Mouse (Mus musculus) heart, embryonic 14.5 days (tissue): ENCODE results near the gene Dot1l. TPM values are rescaled to one million over a fixed set of nuclear protein-coding genes. Genes with fewer than 3 reads are reported as not detected.

ENCODE experiments used
- ATAC-seq: fragments of 200-750 bp; cut with Nextera tagmentation; 2 replicates; pipeline ENCODE4 v1.8.0; 2017; ENCODE audit warnings: low read depth, moderate TSS enrichment; ENCODE audit not compliant: insufficient number of reproducible peaks, insufficient read depth, low FRiP score
- H3K27ac ChIP-seq, 2 experiments: fragments of 200-500 bp in 1 of 2; fragments of 300-500 bp in 1 of 2; sonication (generic) in 1 of 2; replicated peaks in 1 of 2; 2 replicates each; pipeline ENCODE4 v1.5.1; 2012 to 2014; ENCODE audit warnings: low read depth in 2 of 2, low read length in 2 of 2, control low read depth in 1 of 2, mild to moderate bottlenecking in 1 of 2, mixed read lengths in 1 of 2; ENCODE audit not compliant: control insufficient read depth in 1 of 2, insufficient read depth in 1 of 2
- H3K27me3 ChIP-seq: fragments of 300-500 bp; sonication (generic); 2 replicates; pipeline ENCODE4 v1.6.1; 2014; ENCODE audit warnings: mild to moderate bottlenecking, low read length, control low read depth; ENCODE audit not compliant: control insufficient read depth, insufficient read depth
- H3K36me3 ChIP-seq: fragments of 300-500 bp; sonication (generic); 2 replicates; pipeline ENCODE4 v1.6.1; 2014; ENCODE audit warnings: mild to moderate bottlenecking, control low read depth, low read length, mixed read lengths; ENCODE audit not compliant: control insufficient read depth, insufficient read depth
- H3K4me1 ChIP-seq, 2 experiments: fragments of 200-500 bp in 1 of 2; fragments of 300-500 bp in 1 of 2; sonication (generic) in 1 of 2; 2 replicates each; pipeline ENCODE4 v1.6.1; 2012 to 2014; ENCODE audit warnings: low read length in 2 of 2, control low read depth in 1 of 2, mixed read lengths in 1 of 2; ENCODE audit not compliant: control insufficient read depth in 2 of 2, insufficient read depth in 2 of 2
- H3K4me2 ChIP-seq: fragments of 300-500 bp; sonication (generic); 2 replicates; pipeline ENCODE4 v1.6.1; 2014; ENCODE audit warnings: mild to moderate bottlenecking, low read length
- H3K4me3 ChIP-seq, 2 experiments: fragments of 200-500 bp in 1 of 2; fragments of 300-500 bp in 1 of 2; sonication (generic) in 1 of 2; 2 replicates each; pipeline ENCODE4 v1.5.1; 2012 to 2014; ENCODE audit warnings: low read length in 2 of 2, mild to moderate bottlenecking in 2 of 2, control low read depth in 1 of 2, low read depth in 1 of 2, moderate library complexity in 1 of 2; ENCODE audit not compliant: control insufficient read depth in 1 of 2, insufficient read depth in 1 of 2
- H3K9ac ChIP-seq: fragments of 300-500 bp; sonication (generic); 2 replicates; pipeline ENCODE4 v1.6.1; 2014; ENCODE audit warnings: mild to moderate bottlenecking, low read length
- H3K9me3 ChIP-seq: fragments of 300-500 bp; sonication (generic); 2 replicates; pipeline ENCODE4 v1.6.1; 2016; ENCODE audit warnings: low read length, control low read depth; ENCODE audit not compliant: control insufficient read depth
- WGBS: fragments of 180-500 bp; shearing (Covaris S2); extraction: QIAGEN DNeasy Blood & Tissue Kit; methylation state at CpG from one replicate; pipeline ENCODE4 v1.1.7; 2014; 5-methylcytosine and 5-hydroxymethylcytosine counted together
- polyA plus RNA-seq: library from polyadenylated mRNA; unstranded; fragments of >200 nt; fragmentation: Nextera tagmentation; extraction: Ambion mirVana; gene quantifications from 2 replicates; pipeline ENCODE4 v1.2.1, GENCODE M21; 2014

Gene Dot1l
- 26.5 and 28.2 TPM in 2 replicates for polyA plus RNA-seq

DNA sequence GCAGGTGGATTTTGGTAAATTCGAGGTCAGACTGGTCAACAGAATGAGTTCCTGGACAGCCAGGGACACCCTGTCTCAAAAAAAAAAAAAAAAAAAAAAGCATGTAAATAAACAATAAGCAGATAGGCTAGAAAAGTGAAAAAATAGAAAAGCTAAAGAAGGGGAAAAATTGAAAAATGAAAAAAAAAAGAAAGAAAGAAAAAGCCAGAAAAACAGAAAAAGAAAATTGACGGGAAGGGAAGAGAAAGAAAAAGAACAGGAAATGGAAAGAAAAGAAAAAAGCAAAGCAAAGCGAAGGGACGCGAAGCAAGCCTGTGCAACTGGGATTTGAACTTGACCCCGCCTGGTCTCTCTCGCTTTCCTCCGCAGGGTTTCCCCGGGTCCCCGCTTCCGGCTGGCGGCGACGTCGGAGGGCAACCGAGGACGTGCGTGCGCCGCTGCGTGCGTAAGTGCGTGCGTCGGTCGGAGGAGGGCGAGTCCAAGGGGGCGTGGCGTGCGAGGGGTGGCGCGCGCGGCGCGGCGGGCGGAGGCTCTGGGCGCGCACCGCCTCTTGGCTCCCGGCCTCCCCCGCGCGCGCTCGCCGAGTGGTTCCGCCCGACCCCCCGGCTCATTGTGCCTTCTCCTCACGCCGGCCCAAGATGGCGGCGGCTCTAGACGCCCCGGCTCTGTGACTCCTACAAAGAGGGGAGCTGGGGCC lies at the start of gene Dot1l:
Gene Dot1l (plus strand): TSS at position 613 of the 697 bp plus-strand sequence.
- H3K4me2 ChIP-seq, result peak within 1 kb of the TSS; percentile 90
- under 1% methylated on average over 42 of the region's 57 CpGs for WGBS
- H3K4me3 ChIP-seq, result peak within 1 kb of the TSS; percentile 93 to 99
- peak within 1 kb of the TSS; percentile 98 for H3K9ac ChIP-seq
- H3K4me1 ChIP-seq, result peaks cover 44 to 58% of the 10 kb centered on the region in 2 experiments
- H3K9me3 ChIP-seq, result no peaks in the 10 kb centered on the region
- ATAC-seq, result peak; percentile 82
- H3K36me3 ChIP-seq, result no peaks in the 10 kb centered on the region
- H3K27ac ChIP-seq, result peak within 1 kb of the TSS; percentile 55 to 87; a peak in 3 of 4 replicates
- H3K27me3 ChIP-seq, result no peaks in the 10 kb centered on the region

DNA sequence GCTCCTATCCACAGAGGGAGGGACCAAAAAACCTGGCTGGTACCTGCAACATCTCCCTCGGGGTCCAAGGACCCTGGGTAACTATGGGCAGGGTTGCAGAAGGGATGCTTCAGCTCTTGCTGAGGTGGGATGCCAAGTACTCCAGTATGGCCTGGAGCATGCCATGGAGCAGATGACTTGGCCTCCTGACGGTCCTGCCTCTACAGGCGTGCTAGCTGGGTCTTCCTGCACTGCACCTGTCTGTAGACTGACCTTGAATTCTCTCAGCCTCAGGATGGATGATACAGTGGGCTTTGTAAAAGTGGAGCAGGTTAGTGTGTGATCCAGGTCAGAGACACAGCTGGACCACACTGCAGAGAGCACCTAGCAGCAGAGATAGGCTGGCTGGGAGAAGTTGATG lies 49.5 kb upstream of the Dot1l start:
- no peak overlapping the region for H3K4me2 ChIP-seq
- H3K27ac ChIP-seq, result no peak overlapping the region
- no peak for ATAC-seq
- H3K9me3 ChIP-seq, result no peaks in the 10 kb centered on the region
- H3K27me3 ChIP-seq, result no peaks in the 10 kb centered on the region
- H3K4me3 ChIP-seq, result no peak overlapping the region
- WGBS, result 73% methylated on average over 3 of the region's 3 CpGs
- peaks cover 15 to 29% of the 10 kb centered on the region in 2 experiments; a peak in 3 of 4 replicates for H3K4me1 ChIP-seq
- no peak overlapping the region; the same call in 1 of the 2 replicates for H3K9ac ChIP-seq
- H3K36me3 ChIP-seq, result peaks cover 52% of the 10 kb centered on the region

DNA sequence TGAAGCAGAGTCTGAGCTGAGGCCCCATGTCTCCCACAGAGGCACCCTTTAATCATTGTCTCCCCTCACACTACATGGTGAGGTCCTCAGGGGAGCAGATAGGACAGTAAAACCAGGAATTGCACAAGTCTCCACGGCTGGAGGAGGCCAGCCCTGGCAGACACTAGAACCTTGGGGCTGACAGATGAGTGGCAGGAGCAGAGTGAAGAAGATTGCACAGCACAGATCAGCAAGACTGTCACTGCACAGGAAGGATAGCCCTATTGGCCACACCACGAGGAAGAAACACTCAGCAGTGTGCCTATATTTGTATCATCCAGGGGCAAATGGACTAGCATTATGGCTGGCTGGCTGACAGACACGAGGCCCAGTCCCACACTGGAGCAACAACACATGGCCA lies 44.2 kb upstream of the Dot1l start:
- Histone ChIP-seq H3K36me3 (peaks cover 99% of the 10 kb centered on the region), H3K4me1 (0 out of 4 replicates have a peak, but pooled peaks cover 0 to 2% of the 10 kb centered on the region in 2 experiments), H3K9me3 (no peaks in the 10 kb centered on the region), H3K4me3 (no peak overlapping the region), H3K9ac (no peak overlapping the region), H3K27ac (no peak overlapping the region), H3K4me2 (no peak overlapping the region), H3K27me3 (no peaks in the 10 kb centered on the region)
- 74% methylated on average over 3 of the region's 3 CpGs for WGBS
- ATAC-seq, result no peak

DNA sequence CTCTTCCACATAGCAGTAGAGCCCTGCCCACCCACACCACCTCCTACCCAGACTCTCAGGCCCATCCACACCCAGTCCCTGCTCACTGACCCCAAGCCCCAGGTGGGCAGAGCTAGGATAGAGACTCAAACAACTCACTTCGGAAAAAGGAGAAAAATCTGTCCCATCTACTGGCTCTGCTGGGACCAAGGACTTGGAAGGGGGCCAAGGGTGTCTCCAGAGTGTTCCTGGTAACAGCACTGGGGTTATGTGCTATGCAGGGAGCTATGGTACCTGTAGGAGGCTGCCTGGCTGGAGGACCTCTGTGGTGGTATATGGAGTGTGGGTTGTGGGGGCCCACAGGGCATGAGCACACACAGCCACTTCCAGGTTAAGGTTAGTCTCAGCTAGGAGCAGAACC lies 37.7 kb upstream of the Dot1l start:
- no peak for ATAC-seq
- Histone ChIP-seq H3K9me3 (no peaks in the 10 kb centered on the region), H3K4me2 (no peak overlapping the region), H3K27me3 (no peaks in the 10 kb centered on the region), H3K4me1 (no peaks in the 10 kb centered on the region), H3K27ac (no peak overlapping the region), H3K36me3 (peaks cover 100% of the 10 kb centered on the region), H3K4me3 (no peak overlapping the region), H3K9ac (no peak overlapping the region)
- WGBS, result 82% methylated on average over 1 of the region's 1 CpGs

DNA sequence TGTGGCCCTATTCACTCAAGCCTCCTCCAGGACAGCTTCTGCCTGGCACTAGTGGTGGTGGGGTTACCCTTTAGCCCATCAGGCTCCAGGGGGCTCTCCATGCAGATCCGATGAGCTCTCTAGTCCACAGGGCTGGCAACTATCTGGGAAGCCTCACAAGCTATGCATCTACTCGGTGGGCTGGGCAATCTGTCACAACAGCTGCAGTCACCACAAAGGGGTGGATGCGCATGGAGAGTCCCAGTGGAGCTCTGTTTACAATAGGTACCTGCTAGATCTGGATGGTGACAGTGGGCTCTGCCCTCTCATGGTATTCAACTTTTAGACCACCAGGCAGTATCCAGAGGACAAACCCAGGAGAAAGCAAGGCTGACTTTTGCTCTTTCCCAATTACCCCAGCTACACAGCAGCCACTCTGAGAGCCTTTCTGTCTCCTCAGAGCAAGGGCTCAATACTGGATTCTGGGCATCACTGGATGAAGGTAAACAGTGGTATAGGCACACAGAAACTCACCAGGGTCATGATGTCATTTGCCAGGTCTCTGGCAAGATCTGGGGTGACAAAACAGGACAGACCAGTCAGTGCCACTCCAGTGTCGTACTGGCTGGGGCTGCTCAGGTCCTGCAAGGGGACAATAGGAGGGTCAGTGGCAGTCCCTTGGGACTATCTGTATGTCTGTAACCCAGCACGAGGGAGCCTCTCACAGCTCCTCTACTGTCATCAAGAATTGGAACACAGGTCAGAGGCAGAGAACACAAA lies 27.5 kb upstream of the Dot1l start:
- no peak for ATAC-seq
- H3K4me3 ChIP-seq, result no peak overlapping the region
- H3K4me2 ChIP-seq, result no peak overlapping the region
- no peaks in the 10 kb centered on the region for H3K27me3 ChIP-seq
- H3K36me3 ChIP-seq, result peaks cover 100% of the 10 kb centered on the region
- no peak overlapping the region for H3K27ac ChIP-seq
- no peaks in the 10 kb centered on the region; a peak in 1 of 4 replicates for H3K4me1 ChIP-seq
- H3K9ac ChIP-seq, result no peak overlapping the region
- no peaks in the 10 kb centered on the region for H3K9me3 ChIP-seq
- WGBS, result 89% methylated on average over 5 of the region's 5 CpGs

DNA sequence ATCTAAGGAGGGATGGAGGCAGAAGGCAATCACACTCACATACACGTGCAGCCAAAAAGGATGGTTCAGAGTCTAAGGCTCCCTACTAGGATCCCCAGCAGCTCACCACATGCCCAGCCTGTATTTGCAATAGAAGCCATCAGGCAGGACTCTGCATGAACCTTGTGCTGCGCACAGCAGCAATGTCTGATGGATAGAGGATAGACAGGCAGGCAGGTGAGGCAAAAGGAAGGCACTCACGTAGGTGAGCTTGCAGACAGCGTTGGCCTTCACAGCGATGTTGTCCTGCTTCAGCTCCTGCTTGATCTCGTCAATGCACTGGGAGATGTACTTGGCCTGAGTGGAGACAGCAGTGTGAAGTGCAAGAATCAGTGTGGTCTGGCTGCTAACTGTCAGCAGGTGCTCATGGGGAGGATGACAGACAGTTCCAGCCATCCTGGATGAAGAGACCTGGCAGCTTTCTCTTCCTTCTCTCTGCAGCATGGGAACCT lies 22.4 kb upstream of the Dot1l start:
- H3K9ac ChIP-seq, result no peak overlapping the region
- no peak for ATAC-seq
- no peak overlapping the region for H3K4me2 ChIP-seq
- H3K9me3 ChIP-seq, result no peaks in the 10 kb centered on the region
- peaks cover 91% of the 10 kb centered on the region for H3K36me3 ChIP-seq
- H3K27me3 ChIP-seq, result no peaks in the 10 kb centered on the region
- no peak overlapping the region for H3K27ac ChIP-seq
- peaks cover 2 to 10% of the 10 kb centered on the region in 2 experiments; a peak in 3 of 4 replicates for H3K4me1 ChIP-seq
- 72% methylated on average over 6 of the region's 6 CpGs for WGBS
- H3K4me3 ChIP-seq, result no peak overlapping the region

DNA sequence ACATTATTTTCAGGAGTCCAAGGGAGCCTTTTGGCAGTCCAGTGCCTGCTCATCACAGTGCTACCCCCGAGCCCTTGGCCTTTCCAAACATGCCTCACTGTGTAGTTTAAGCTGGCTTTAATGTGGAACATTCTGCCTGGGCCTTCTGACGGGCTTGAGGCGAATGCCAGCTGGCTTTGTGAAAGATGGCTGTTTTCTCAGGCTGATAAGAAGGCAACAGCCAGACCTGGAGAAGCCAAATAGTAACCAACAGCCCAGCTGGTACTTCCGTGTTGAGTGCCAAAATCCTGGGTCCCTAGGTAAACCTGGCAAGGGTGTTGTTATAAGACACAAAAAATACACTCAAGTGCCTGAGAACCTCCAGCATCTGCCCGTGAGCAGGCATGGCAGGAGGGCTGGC lies 18.3 kb upstream of the Dot1l start:
- H3K27me3 ChIP-seq, result no peaks in the 10 kb centered on the region
- no peak overlapping the region for H3K4me3 ChIP-seq
- no peak overlapping the region; the same call in 1 of the 2 replicates for H3K9ac ChIP-seq
- ATAC-seq, result no peak
- no peaks in the 10 kb centered on the region for H3K9me3 ChIP-seq
- H3K4me2 ChIP-seq, result no peak overlapping the region
- H3K4me1 ChIP-seq, result peaks cover 9 to 33% of the 10 kb centered on the region in 2 experiments
- 0 out of 4 replicates have a peak overlapping the region, but pooled peaks of 1 of the 2 experiments have one; percentile 28 for H3K27ac ChIP-seq
- peaks cover 55% of the 10 kb centered on the region for H3K36me3 ChIP-seq
- 40% methylated on average over 5 of the region's 5 CpGs for WGBS
